Mouse (Mus musculus) liver, embryonic 11.5 days (tissue): ENCODE data around the gene Tspan31. TPM values are rescaled to one million over a fixed set of nuclear protein-coding genes. Genes with fewer than 3 reads are reported as not detected.

ENCODE experiments used
- ATAC-seq: fragments of 200-750 bp; cut with Nextera tagmentation; replicated peaks from 2 replicates; pipeline ENCODE4 v1.8.0; 2017; ENCODE audit warnings: moderate number of reproducible peaks, mild to moderate bottlenecking, moderate TSS enrichment, moderate library complexity; ENCODE audit not compliant: low FRiP score
- DNase-seq: peaks from one replicate; pipeline ENCODE4 v3.0.0-alpha.2; 2017; ENCODE audit warnings: low spot score
- H3K27ac ChIP-seq: fragments of 300-500 bp; sonication (generic); 2 replicates; pipeline ENCODE4 v1.5.1; 2014; ENCODE audit warnings: mild to moderate bottlenecking, low read depth, low read length, control low read depth
- H3K27me3 ChIP-seq: fragments of 300-500 bp; sonication (generic); replicated peaks from 2 replicates; pipeline ENCODE4 v1.6.1; 2014; ENCODE audit warnings: low read length, mixed read lengths; ENCODE audit not compliant: control insufficient read depth, insufficient read depth
- H3K36me3 ChIP-seq: fragments of 300-500 bp; sonication (generic); 2 replicates; pipeline ENCODE4 v1.6.1; 2014; ENCODE audit warnings: mild to moderate bottlenecking, low read length, moderate library complexity, mixed read lengths; ENCODE audit not compliant: control insufficient read depth, insufficient read depth
- H3K4me1 ChIP-seq: fragments of 300-500 bp; sonication (generic); replicated peaks from 2 replicates; pipeline ENCODE4 v1.6.1; 2014; ENCODE audit warnings: low read length, mixed read lengths; ENCODE audit not compliant: control insufficient read depth, insufficient read depth
- H3K4me2 ChIP-seq: fragments of 300-500 bp; sonication (generic); 2 replicates; pipeline ENCODE4 v1.6.1; 2014; ENCODE audit warnings: mild to moderate bottlenecking, control low read depth, moderate library complexity
- H3K4me3 ChIP-seq: fragments of 300-500 bp; sonication (generic); 2 replicates; pipeline ENCODE4 v1.5.1; 2014; ENCODE audit warnings: low read depth, low read length, control low read depth
- H3K9ac ChIP-seq: fragments of 300-500 bp; sonication (generic); 2 replicates; pipeline ENCODE4 v1.6.1; 2014; ENCODE audit warnings: low read depth, low read length, control low read depth
- H3K9me3 ChIP-seq: fragments of 300-500 bp; sonication (generic); 2 replicates; pipeline ENCODE4 v1.6.1; 2016; ENCODE audit warnings: low read length, inconsistent platforms, mixed read lengths; ENCODE audit not compliant: control insufficient read depth
- WGBS: fragments of 180-500 bp; shearing (Covaris S2); extraction: QIAGEN DNeasy Blood & Tissue Kit; methylation state at CpG from one replicate; pipeline ENCODE4 v1.1.7; 2014; 5-methylcytosine and 5-hydroxymethylcytosine counted together
- polyA plus RNA-seq: library from polyadenylated mRNA; unstranded; fragments of >200 nt; fragmentation: Nextera tagmentation; extraction: Ambion mirVana; gene quantifications from 2 replicates; pipeline ENCODE4 v1.2.1, GENCODE M21; 2014

Gene Tspan31
- polyA plus RNA-seq: 112 and 121 TPM in 2 replicates

- H3K4me3 ChIP-seq: peak within 1 kb of the TSS; percentile 80
- peak within 1 kb of the TSS; percentile 79 for H3K27ac ChIP-seq
- H3K4me2 ChIP-seq: peak within 1 kb of the TSS; percentile 96
- H3K9ac ChIP-seq: peak within 1 kb of the TSS; percentile 77
- no peaks in the 10 kb centered on the region for H3K27me3 ChIP-seq
- H3K36me3 ChIP-seq: peaks cover 25% of the 10 kb centered on the region
- DNase-seq (peak; percentile 81), ATAC-seq (peak; percentile 88)
- no peaks in the 10 kb centered on the region for H3K9me3 ChIP-seq
- WGBS: 2% methylated on average over 36 of the region's 36 CpGs
- peaks cover 25% of the 10 kb centered on the region for H3K4me1 ChIP-seq
These were observed at the start of gene Tspan31 for GRCm38 (mm10) chr10:127070190-127071121. Gene Tspan31, minus strand, starts transcription at chr10:127070264.

- Histone ChIP-seq H3K27me3 (no peaks in the 10 kb centered on the region), H3K9ac (no peak overlapping the region), H3K4me2 (no peak overlapping the region), H3K4me3 (no peak overlapping the region), H3K27ac (no peak overlapping the region), H3K4me1 (peaks cover 24% of the 10 kb centered on the region), H3K36me3 (peaks cover 5% of the 10 kb centered on the region), H3K9me3 (no peaks in the 10 kb centered on the region)
- DNase-seq (no peak), ATAC-seq (no peak)
- 86% methylated on average over 10 of the region's 10 CpGs for WGBS
These were observed 49.2 kb upstream of the Tspan31 start for GRCm38 (mm10) chr10:127119229-127119628.

- Histone ChIP-seq H3K9me3 (no peaks in the 10 kb centered on the region), H3K9ac (no peak overlapping the region), H3K27me3 (no peaks in the 10 kb centered on the region), H3K4me1 (peaks cover 21% of the 10 kb centered on the region), H3K4me2 (no peak overlapping the region), H3K27ac (no peak overlapping the region), H3K36me3 (peaks cover 5% of the 10 kb centered on the region), H3K4me3 (no peak overlapping the region)
- WGBS: 87% methylated on average over 11 of the region's 11 CpGs
- no peak for ATAC-seq
- DNase-seq: no peak
These were observed 48.4 kb upstream of the Tspan31 start for GRCm38 (mm10) chr10:127118470-127118869.

- WGBS: 71% methylated on average over 2 of the region's 2 CpGs
- DNase-seq (no peak), ATAC-seq (no peak)
- Histone ChIP-seq H3K36me3 (peaks cover 11% of the 10 kb centered on the region), H3K27ac (no peak overlapping the region), H3K4me1 (no peaks in the 10 kb centered on the region), H3K9ac (no peak overlapping the region), H3K4me2 (no peak overlapping the region), H3K9me3 (no peaks in the 10 kb centered on the region), H3K27me3 (no peaks in the 10 kb centered on the region), H3K4me3 (no peak overlapping the region)
These were observed 45.0 kb upstream of the Tspan31 start for GRCm38 (mm10) chr10:127115068-127115467.

- no peak overlapping the region for H3K27ac ChIP-seq
- DNase-seq (no peak), ATAC-seq (no peak)
- no peaks in the 10 kb centered on the region for H3K9me3 ChIP-seq
- H3K27me3 ChIP-seq: no peaks in the 10 kb centered on the region
- H3K9ac ChIP-seq: no peak overlapping the region
- H3K4me3 ChIP-seq: no peak overlapping the region
- 79% methylated on average over 11 of the region's 11 CpGs for WGBS
- H3K36me3 ChIP-seq: peaks cover 11% of the 10 kb centered on the region
- no peaks in the 10 kb centered on the region for H3K4me1 ChIP-seq
- no peak overlapping the region for H3K4me2 ChIP-seq
These were observed 44.3 kb upstream of the Tspan31 start for GRCm38 (mm10) chr10:127114408-127114807.

- Histone ChIP-seq H3K9me3 (no peaks in the 10 kb centered on the region), H3K9ac (no peak overlapping the region), H3K4me1 (peaks cover 14% of the 10 kb centered on the region), H3K4me2 (no peak overlapping the region), H3K4me3 (no peak overlapping the region), H3K36me3 (peaks cover 9% of the 10 kb centered on the region; the same call in 1 of the 2 replicates), H3K27ac (no peak overlapping the region), H3K27me3 (no peaks in the 10 kb centered on the region)
- DNase-seq (no peak), ATAC-seq (no peak)
- 87% methylated on average over 15 of the region's 15 CpGs for WGBS
These were observed 41.2 kb upstream of the Tspan31 start for GRCm38 (mm10) chr10:127111001-127111887.

GRCm38 (mm10) chr10:127108262-127108583, 38.2 kb upstream of the Tspan31 start:
- ATAC-seq (peak; percentile 66), DNase-seq (no peak)
- H3K9me3 ChIP-seq: no peaks in the 10 kb centered on the region
- no peaks in the 10 kb centered on the region for H3K27me3 ChIP-seq
- peaks cover 9% of the 10 kb centered on the region; the same call in 1 of the 2 replicates for H3K36me3 ChIP-seq
- 53% methylated on average over 3 of the region's 3 CpGs for WGBS
- H3K4me3 ChIP-seq: no peak overlapping the region
- peak overlapping the region; percentile 26; the same call in 1 of the 2 replicates for H3K27ac ChIP-seq
- peak overlapping the region; percentile 28; the same call in 1 of the 2 replicates for H3K4me2 ChIP-seq
- no peak overlapping the region for H3K9ac ChIP-seq
- H3K4me1 ChIP-seq: peaks cover 19% of the 10 kb centered on the region

- no peak for DNase-seq
- H3K27ac ChIP-seq: peak overlapping the region; percentile 26; the same call in 1 of the 2 replicates
- H3K4me2 ChIP-seq: peak overlapping the region; percentile 28
- peaks cover 7% of the 10 kb centered on the region; the same call in 1 of the 2 replicates for H3K36me3 ChIP-seq
- H3K27me3 ChIP-seq: no peaks in the 10 kb centered on the region
- ATAC-seq: peak; percentile 82
- WGBS: 55% methylated on average over 16 of the region's 16 CpGs
- no peaks in the 10 kb centered on the region for H3K9me3 ChIP-seq
- peaks cover 19% of the 10 kb centered on the region for H3K4me1 ChIP-seq
- no peak overlapping the region for H3K4me3 ChIP-seq
- H3K9ac ChIP-seq: 0 out of 2 replicates have a peak overlapping the region, but pooled peaks have one; percentile 10
These were observed 37.6 kb upstream of the Tspan31 start for GRCm38 (mm10) chr10:127107563-127108261.
